Mouse (Mus musculus) cerebellum, postnatal 4 days (tissue): ENCODE data around the gene Tgm2.

Experiments used
- DNase-seq, 2 experiments: peaks; one replicate each; pipeline ENCODE4 v3.0.0; 2022; ENCODE audit warnings: low spot score in 2 of 2, mixed read lengths in 1 of 2

The Tgm2 gene

GRCm38 (mm10) chr2:158115838-158116453 lies 30.3 kb downstream of the Tgm2 start:
- DNase-seq, result no peak

GRCm38 (mm10) chr2:158114931-158115330 lies 31.3 kb downstream of the Tgm2 start:
- no peak for DNase-seq

GRCm38 (mm10) chr2:158113591-158114257 lies 32.5 kb downstream of the Tgm2 start:
- no peak for DNase-seq

- no peak for DNase-seq
Observed at GRCm38 (mm10) chr2:158109516-158109915, 36.7 kb downstream of the Tgm2 start.

GRCm38 (mm10) chr2:158106947-158107587 lies 39.2 kb downstream of the Tgm2 start:
- no peak for DNase-seq

GRCm38 (mm10) chr2:158105605-158106004 lies 40.6 kb downstream of the Tgm2 start:
- no peak for DNase-seq

- DNase-seq, result no peak
Observed at GRCm38 (mm10) chr2:158104966-158105365, 41.3 kb downstream of the Tgm2 start.

- no peak for DNase-seq
Observed at GRCm38 (mm10) chr2:158101768-158102167, 44.5 kb downstream of the Tgm2 start.

- DNase-seq, result no peak
Observed at GRCm38 (mm10) chr2:158099537-158099936, 46.7 kb downstream of the Tgm2 start.

GRCm38 (mm10) chr2:158098730-158099129 lies 47.5 kb downstream of the Tgm2 start:
- DNase-seq, result no peak

GRCm38 (mm10) chr2:158097071-158097470 lies 49.2 kb downstream of the Tgm2 start:
- DNase-seq, result no peak

GRCm38 (mm10) chr2:158094846-158095245 lies 51.4 kb downstream of the Tgm2 start:
- no peak for DNase-seq

GRCm38 (mm10) chr2:158094300-158094699 lies 51.9 kb downstream of the Tgm2 start:
- DNase-seq, result no peak

- DNase-seq, result no peak
Observed at GRCm38 (mm10) chr2:158093345-158093744, 52.9 kb downstream of the Tgm2 start.

- no peak for DNase-seq
Observed at GRCm38 (mm10) chr2:158090096-158090495, 56.1 kb downstream of the Tgm2 start.

- no peak for DNase-seq
Observed at GRCm38 (mm10) chr2:158084486-158084885, 61.8 kb downstream of the Tgm2 start.

GRCm38 (mm10) chr2:158080622-158081241 lies 65.5 kb downstream of the Tgm2 start:
- no peak for DNase-seq

- no peak for DNase-seq
Observed at GRCm38 (mm10) chr2:158079843-158080395, 66.3 kb downstream of the Tgm2 start.

GRCm38 (mm10) chr2:158078971-158079370 lies 67.3 kb downstream of the Tgm2 start:
- DNase-seq, result no peak

GRCm38 (mm10) chr2:158077981-158078380 lies 68.3 kb downstream of the Tgm2 start:
- no peak for DNase-seq

GRCm38 (mm10) chr2:158076690-158077089 lies 69.5 kb downstream of the Tgm2 start:
- no peak for DNase-seq

- no peak for DNase-seq
Observed at GRCm38 (mm10) chr2:158074835-158075234, 71.4 kb downstream of the Tgm2 start.
